Mouse (Mus musculus): Measurements from ENCODE around the gene Cntn4.
"Not testable (repeated sequence)": the region's sequence is repeated elsewhere in the genome, so short reads cannot be mapped to it uniquely, and the experiment has no call there.

Gene Cntn4

GRCm38 (mm10) chr6:106335066-106335465, 657.6 kb downstream of the Cntn4 start:
- DNase-seq, result no peak

GRCm38 (mm10) chr6:106336805-106337204, 659.3 kb downstream of the Cntn4 start:
- no peak for DNase-seq

DNA sequence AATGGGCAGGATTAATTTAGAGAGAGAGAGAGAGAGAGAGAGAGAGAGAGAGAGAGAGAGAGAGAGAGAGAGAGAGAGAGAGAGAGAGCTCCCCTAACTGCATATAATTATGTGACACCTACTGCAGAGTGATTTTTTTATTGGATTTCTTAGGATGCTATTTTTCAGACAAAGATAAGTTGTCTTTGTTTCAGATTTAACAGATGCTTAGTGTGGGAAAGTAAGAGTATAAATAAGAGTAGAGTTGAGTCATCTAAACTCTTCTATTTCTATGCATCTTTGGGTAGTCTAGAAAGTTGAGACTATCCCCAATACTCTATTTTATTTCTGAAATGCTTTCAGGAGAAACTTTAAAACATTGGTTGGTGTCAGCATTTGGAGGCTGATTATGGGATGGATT, 660.4 kb downstream of the Cntn4 start:
- DNase-seq, result no peak

GRCm38 (mm10) chr6:106341114-106341513, 663.7 kb downstream of the Cntn4 start:
- DNase-seq, result no peak

DNA sequence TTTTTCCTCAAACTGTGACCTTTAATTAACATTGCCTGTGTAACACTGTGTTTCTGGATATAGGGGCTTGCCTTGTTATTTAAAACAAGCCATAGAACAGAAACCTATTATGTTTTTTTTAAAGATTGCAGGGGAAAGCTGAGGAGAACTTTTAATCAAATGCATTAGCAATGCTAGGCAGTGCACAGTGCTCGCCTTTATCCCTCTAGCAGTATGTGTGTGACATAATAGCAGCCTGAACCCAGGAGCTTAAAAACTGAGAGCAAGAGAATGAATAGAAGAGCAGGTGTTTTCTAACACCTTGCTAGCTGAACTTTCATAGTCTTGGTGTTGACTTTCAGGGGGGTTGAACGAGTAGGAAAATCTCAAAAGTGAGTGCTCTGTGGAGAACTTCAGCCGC, 672.6 kb downstream of the Cntn4 start:
- DNase-seq, result no peak

- no peak for DNase-seq
Measured at GRCm38 (mm10) chr6:106351389-106351788, 673.9 kb downstream of the Cntn4 start.

DNA sequence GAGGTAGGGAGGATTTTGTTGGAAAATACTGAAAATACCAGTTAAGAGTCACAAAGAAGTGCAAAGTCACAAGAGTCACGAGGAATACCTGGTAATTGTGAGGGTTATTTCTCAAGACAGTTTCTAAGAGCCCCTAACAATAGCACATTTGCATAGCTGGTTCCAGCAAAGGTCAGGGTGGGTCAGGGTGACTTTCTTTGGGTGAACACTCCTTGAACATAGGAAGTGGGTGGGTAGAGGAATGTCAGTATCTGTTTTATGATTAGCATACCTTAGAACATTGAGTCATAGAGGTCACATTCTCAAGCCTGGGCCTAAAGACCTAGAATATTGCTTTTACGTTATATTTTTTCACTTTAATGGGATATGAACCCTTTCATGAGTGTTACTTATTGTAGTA, 681.3 kb downstream of the Cntn4 start:
- DNase-seq, result not testable (repeated sequence)

GRCm38 (mm10) chr6:106381288-106382025, 704.0 kb downstream of the Cntn4 start:
- no peak for DNase-seq

DNA sequence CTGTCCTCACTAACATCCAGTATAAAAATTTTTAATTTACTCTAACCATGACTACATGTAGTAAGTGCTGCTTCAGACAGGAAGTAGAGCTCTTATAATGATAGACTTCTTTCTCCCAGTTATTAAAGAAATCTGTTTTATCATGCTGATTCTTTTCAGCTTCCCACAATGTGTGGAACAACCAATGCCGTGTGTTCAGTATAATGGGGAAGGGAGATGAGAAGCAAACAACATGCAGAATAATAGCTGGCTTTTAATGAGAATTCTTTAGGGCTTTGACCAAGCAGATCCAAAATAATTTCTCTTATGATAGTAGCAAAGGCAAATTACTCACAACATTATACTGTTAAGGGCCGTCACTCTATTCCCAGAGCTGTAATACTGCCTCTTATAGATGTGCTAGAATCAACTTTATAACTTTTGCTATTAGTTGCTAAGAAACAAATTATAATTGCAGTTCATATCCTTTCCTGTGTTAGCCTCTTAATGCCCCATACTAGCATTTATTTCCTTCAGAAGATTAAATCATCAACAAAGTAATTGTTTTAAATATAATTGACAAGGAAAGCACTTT, 710.5 kb downstream of the Cntn4 start:
- no peak for DNase-seq

- no peak for DNase-seq
Measured at GRCm38 (mm10) chr6:106408014-106408413, 730.6 kb downstream of the Cntn4 start.

DNA sequence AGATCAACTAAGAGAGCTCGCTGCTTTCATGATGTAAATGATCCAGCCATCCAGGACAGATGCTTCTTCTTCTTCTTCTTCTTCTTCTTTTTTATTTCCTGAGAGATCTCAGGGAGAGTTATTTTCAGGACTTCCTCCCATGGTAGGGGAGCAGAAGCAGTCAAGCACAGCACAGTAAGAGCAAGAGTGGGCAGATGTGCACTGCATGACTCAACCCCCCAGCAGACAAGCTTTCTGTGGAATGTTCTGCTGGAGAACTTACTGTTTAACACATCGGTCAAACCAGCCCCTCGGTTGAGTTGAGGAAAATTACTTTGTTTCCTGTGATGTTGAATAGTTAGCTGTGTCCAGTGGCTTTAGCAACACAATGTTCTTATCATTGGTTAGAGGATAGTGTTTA, 731.2 kb downstream of the Cntn4 start:
- no peak for DNase-seq

- no peak for DNase-seq
Measured at GRCm38 (mm10) chr6:106422947-106423346, 745.5 kb downstream of the Cntn4 start.

- DNase-seq, result no peak
Measured at GRCm38 (mm10) chr6:106423471-106423870, 746.0 kb downstream of the Cntn4 start.

GRCm38 (mm10) chr6:106426615-106427014, 749.2 kb downstream of the Cntn4 start:
- DNase-seq, result no peak

DNA sequence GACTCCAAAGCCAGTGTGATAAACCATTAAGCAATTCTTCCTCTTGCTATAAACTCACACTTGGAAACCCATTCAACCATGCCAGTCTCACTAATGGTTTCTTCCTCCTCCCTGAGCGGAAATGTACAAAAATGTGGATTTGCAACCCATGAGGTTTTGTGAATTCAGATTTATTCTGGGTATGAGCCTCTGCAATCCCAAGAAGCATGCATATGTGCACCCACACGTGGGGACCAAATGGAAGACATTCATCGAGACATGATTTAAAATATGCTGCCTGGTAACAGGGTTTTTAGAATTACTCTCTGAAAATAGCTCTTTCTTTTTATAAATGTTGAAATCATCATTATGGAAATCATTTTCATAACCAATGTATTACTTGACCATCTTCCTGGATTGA, 754.0 kb downstream of the Cntn4 start:
- no peak for DNase-seq

DNA sequence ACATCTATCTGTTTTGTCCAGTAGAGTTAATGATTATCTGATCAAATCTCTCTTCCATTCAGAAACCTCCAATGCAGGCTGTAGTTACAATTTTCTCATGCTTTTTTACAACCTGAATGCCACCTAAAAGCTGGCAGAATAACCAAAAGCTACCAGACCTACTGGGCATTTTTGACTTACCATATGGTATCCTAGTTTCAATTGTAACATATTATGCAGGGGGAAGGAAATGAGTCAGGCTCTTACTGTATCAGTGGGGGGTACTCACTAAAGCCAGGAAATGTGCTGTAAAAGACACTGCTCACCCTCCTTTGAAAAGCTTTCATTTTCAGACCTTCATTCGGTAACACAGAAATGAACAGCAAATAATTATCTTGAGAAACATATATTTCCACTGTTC, 763.3 kb downstream of the Cntn4 start:
- DNase-seq, result no peak

DNA sequence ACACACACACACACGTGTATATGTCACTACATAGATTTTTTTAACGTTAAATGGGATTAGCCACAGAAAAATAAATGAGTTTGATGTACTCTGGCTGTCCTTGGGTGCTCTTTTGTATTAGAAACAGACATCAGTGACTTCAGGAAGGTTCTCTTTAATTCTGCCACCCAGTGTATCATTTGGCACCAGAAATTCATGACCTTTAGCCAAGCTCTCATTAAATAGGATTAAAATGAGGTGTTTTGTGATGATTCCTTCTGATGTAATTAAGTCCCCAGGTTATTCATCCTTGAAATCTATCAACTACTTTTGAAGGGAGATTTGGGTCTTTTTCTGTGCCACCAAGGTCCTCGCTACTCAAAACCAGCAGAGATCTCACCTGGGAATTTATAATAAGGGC, 763.8 kb downstream of the Cntn4 start:
- DNase-seq, result no peak

GRCm38 (mm10) chr6:106454131-106454838, 776.8 kb downstream of the Cntn4 start:
- no peak for DNase-seq

GRCm38 (mm10) chr6:106455616-106456015, 778.2 kb downstream of the Cntn4 start:
- DNase-seq, result no peak

DNA sequence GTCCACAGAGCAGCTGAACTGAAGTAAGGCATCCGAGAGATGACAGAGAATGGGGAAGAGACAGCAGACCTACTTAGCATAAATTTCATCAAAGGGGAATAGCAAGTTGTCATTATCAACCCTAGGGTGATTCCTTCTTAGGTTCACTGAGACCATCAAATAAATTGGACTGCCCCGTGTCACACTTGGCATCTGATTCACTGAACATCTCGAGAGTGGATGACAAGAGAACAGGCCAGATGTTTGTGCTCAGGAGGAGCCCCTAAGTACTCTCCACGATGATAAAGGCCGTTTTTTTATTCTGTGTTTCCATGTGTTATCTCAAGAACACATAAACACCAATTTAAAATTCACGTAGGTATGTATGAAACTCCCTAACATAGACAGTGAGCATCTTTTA, 780.7 kb downstream of the Cntn4 start:
- no peak for DNase-seq

DNA sequence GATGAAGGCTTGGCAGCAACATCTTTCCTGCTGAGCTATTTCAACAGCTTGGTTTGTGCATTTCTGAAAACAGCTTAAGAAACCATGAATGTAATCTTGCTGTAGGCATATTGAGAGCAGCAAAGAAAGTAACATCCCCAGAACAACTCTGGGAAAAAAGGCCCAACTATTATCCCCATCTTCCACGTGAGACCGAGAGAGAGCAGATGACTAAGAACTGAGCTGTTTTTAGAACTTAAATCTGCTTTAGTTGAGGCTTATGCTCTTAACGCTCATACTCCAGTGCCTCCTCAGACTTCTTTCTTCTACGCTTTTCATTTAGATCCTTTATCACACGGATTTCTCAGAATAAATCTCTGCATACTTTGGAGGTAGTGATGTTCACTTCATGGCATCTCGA, 784.9 kb downstream of the Cntn4 start:
- no peak for DNase-seq

DNA sequence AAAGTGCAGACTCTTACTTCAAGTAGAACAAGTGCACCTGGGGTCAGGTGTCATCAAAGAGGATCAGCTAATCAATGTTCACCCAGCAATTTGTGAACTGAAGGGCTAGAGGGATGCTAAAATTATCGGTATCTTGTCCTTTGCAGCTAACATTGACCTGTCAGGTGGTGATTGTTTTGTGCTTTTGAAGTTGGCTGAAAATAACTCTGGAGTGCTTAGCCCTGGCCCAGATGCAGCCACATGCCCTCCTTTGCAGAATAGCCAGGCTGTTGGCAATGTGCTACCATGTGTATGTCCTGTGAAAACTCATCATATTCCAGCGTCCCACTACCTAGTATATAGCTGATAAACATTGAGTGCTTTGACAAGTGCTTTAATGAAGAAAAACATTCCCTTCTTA, 786.4 kb downstream of the Cntn4 start:
- no peak for DNase-seq

GRCm38 (mm10) chr6:106465766-106466165, 788.3 kb downstream of the Cntn4 start:
- no peak for DNase-seq
